Mouse (Mus musculus) ovary, adult 18-20 months (tissue): ENCODE results near the gene Fkbp3.

Source experiments
- DNase-seq: peaks from one replicate; pipeline ENCODE4 v3.0.0; 2022; ENCODE audit warnings: low spot score, mixed read lengths

Fkbp3 gene

GRCm38 (mm10) chr12:65035839-65036189, 38.0 kb downstream of the Fkbp3 start:
- no peak for DNase-seq

- DNase-seq, result no peak
These were observed 51.0 kb downstream of the Fkbp3 start for GRCm38 (mm10) chr12:65022842-65023241.
